10 mouse cellular contexts compared by ENCODE assay signal in the genomic region with DNA sequence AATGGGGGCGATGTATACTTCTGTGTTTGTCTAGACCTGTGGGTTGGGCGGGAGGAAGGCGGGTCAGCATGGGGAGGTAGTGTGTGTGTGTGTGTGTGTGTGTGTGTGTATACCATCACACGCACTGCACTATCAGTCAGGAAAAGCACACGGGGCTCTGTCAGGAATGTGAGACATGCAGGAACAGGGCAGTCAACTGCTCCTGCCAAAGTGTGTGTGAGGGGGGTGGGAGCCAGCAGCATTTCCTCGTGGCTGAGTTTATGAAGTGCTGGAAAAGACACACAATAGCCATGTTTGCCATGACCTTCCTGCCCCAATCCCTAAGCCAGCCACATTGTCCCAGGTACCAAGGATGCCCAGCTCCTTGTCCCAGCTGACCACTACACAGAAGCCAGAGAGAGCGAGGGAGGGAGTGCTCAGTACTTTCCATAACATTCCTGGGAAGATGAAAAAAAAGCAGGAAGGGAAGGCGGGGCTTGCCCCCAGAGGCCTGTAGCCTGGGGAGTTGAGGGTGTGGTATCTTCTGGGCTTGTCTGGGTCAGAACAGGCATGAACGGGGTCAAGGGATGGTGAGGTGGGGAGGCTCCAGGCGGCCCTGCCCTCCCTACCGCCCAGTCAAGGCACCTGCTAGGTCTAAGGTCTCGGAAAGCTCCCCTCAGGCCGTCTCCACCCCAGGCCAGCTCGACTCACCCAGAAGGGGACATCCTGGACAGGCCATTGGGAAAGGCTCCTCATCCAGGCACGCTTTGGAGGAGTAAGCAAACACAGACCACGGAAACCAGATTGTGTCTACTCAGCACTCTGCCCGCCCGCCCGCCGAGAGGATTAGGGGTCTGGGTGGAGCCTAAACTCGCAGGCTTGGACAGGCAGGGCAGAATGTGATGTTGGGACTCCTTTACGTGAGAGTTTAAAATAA. TPM values are rescaled to one million over a fixed set of nuclear protein-coding genes. Genes with fewer than 3 reads are reported as not detected.
DNase-seq lines count a peak whose midpoint lies in the region; ATAC-seq lines count a peak whose summit lies in the region.
"Had no signal": no experiment of that assay in that cellular context is flagged by ENCODE, and none has a peak within 500 bp of the region (broad histone marks: within the 10 kb centered on the region; RNA-seq: fewer than 3 reads in every experiment).

No protein-coding gene starts in this region.

- H3K4me2 ChIP-seq in lung, embryonic 16.5 days (ENCODE audit: low read depth, low read length) = peak overlapping the region; percentile 37
- peak overlapping the region; percentile 64 for H3K4me2 ChIP-seq in heart, embryonic 12.5 days
- peak overlapping the region; percentile 31 for H3K4me2 ChIP-seq in limb, embryonic 15.5 days
- H3K4me2 ChIP-seq: neural tube, embryonic 15.5 days had no signal

- peak; percentile 50 for ATAC-seq in lung, embryonic 16.5 days (ENCODE audit: low read depth)
- peak; percentile 55 for ATAC-seq in heart, embryonic 12.5 days (ENCODE audit: insufficient number of reproducible peaks, low FRiP score)
- no peak for ATAC-seq in limb, embryonic 15.5 days (ENCODE audit: insufficient number of reproducible peaks, low FRiP score, low TSS enrichment, low read depth)
- no peak for ATAC-seq in cerebellum, adult (ENCODE audit: insufficient number of reproducible peaks, low FRiP score, low TSS enrichment)

- H3K4me3 ChIP-seq in lung, embryonic 16.5 days (ENCODE audit: low read length) = 0 out of 2 replicates have a peak overlapping the region, but pooled peaks have one; percentile 4
- peak overlapping the region; percentile 28 for H3K4me3 ChIP-seq in heart, embryonic 12.5 days
- H3K4me3 ChIP-seq in limb, embryonic 15.5 days = peak overlapping the region; percentile 24
- H3K4me3 ChIP-seq: neural tube, embryonic 15.5 days had no signal

- no peaks in the 10 kb centered on the region for H3K36me3 ChIP-seq in lung, embryonic 16.5 days (ENCODE audit: control insufficient read depth, insufficient read depth, low read length)
- H3K36me3 ChIP-seq in heart, embryonic 12.5 days = no peaks in the 10 kb centered on the region
- H3K36me3 ChIP-seq in limb, embryonic 15.5 days = no peaks in the 10 kb centered on the region
- H3K36me3 ChIP-seq: neural tube, embryonic 15.5 days had no signal

- H3K9ac ChIP-seq in lung, embryonic 16.5 days (ENCODE audit: low read length) = peak overlapping the region; percentile 60
- peak overlapping the region; percentile 47 for H3K9ac ChIP-seq in heart, embryonic 12.5 days
- no peak overlapping the region for H3K9ac ChIP-seq in limb, embryonic 15.5 days
- H3K9ac ChIP-seq: neural tube, embryonic 15.5 days had no signal

- H3K4me1 ChIP-seq in lung, embryonic 16.5 days (replicated peaks; ENCODE audit: control insufficient read depth, insufficient read depth, low read length) = peaks cover 30% of the 10 kb centered on the region
- peaks cover 73% of the 10 kb centered on the region for H3K4me1 ChIP-seq in heart, embryonic 12.5 days (replicated peaks)
- H3K4me1 ChIP-seq in limb, embryonic 15.5 days = peaks cover 50% of the 10 kb centered on the region

- H3K27me3 ChIP-seq in lung, embryonic 16.5 days (ENCODE audit: control insufficient read depth, insufficient read depth, low read depth, low read length) = peaks cover 16% of the 10 kb centered on the region
- H3K27me3 ChIP-seq in heart, embryonic 12.5 days (replicated peaks) = peaks cover 14% of the 10 kb centered on the region
- H3K27me3 ChIP-seq in limb, embryonic 15.5 days = peaks cover 13% of the 10 kb centered on the region; the same call in 1 of the 2 replicates

- no peaks in the 10 kb centered on the region for H3K9me3 ChIP-seq in lung, embryonic 16.5 days (ENCODE audit: control insufficient read depth, low read length)
- H3K9me3 ChIP-seq in heart, embryonic 12.5 days (replicated peaks) = no peaks in the 10 kb centered on the region
- H3K9me3 ChIP-seq in limb, embryonic 15.5 days = no peaks in the 10 kb centered on the region
- H3K9me3 ChIP-seq: neural tube, embryonic 15.5 days had no signal

- 13% methylated on average over 22 of the region's 22 CpGs for WGBS in lung, embryonic 16.5 days
- 10% methylated on average over 22 of the region's 22 CpGs for WGBS in heart, embryonic 12.5 days
- WGBS in limb, embryonic 15.5 days = 22% methylated on average over 22 of the region's 22 CpGs

- peak overlapping the region; percentile 69 for H3K27ac ChIP-seq in lung, embryonic 16.5 days (ENCODE audit: low read length)
- H3K27ac ChIP-seq in heart, embryonic 12.5 days (ENCODE audit: poor library complexity, severe bottlenecking) = peak overlapping the region; percentile 93
- H3K27ac ChIP-seq in limb, embryonic 15.5 days = peak overlapping the region; percentile 81
- H3K27ac ChIP-seq: neural tube, embryonic 15.5 days had no signal

- DNase-seq in cerebellum, adult 9-11 months = peak; percentile 27
- no peak for DNase-seq in cerebellum, adult 11 months
- DNase-seq in lung, postnatal 10 days = no peak
- no peak for DNase-seq in layer of hippocampus, postnatal 10 days (ENCODE audit: low spot score in 2 of 2)
- DNase-seq: thymus, postnatal 14 days had no signal

RNA-seq across cellular contexts. Expression of a gene that starts 4.2 kb away (rescaled TPM):
- polyA plus RNA-seq in lung, embryonic 16.5 days (2015; fragmentation: Nextera tagmentation; extraction: Ambion mirVana) = 3.1 and 3.3 TPM in 2 replicates
- polyA plus RNA-seq in heart, embryonic 12.5 days (2016; fragmentation: Nextera tagmentation; extraction: Ambion mirVana) = 5.8 and 6.6 TPM in 2 replicates
- 6.5 and 7.6 TPM in 2 replicates for polyA plus RNA-seq in limb, embryonic 15.5 days (2015; fragmentation: Nextera tagmentation; extraction: Ambion mirVana)
- 10 to 100 TPM; 13.4 to 13.7 TPM for total RNA-seq in layer of hippocampus, postnatal 10 days (2021)

RNA-seq across cellular contexts. Expression of a gene that starts 4.2 kb away (rescaled TPM):
- polyA plus RNA-seq in lung, embryonic 16.5 days (2015; fragmentation: Nextera tagmentation; extraction: Ambion mirVana) = 22.8 and 28.7 TPM in 2 replicates
- 13.5 and 13.8 TPM in 2 replicates for polyA plus RNA-seq in heart, embryonic 12.5 days (2016; fragmentation: Nextera tagmentation; extraction: Ambion mirVana)
- 27.8 and 34.6 TPM in 2 replicates for polyA plus RNA-seq in limb, embryonic 15.5 days (2015; fragmentation: Nextera tagmentation; extraction: Ambion mirVana)
- 10 to 100 TPM; 63.1 to 66.1 TPM for total RNA-seq in layer of hippocampus, postnatal 10 days (2021)

RNA-seq across cellular contexts. Expression of a gene that starts 18.8 kb away (rescaled TPM):
- 4.6 and 5.2 TPM in 2 replicates for polyA plus RNA-seq in lung, embryonic 16.5 days (2015; fragmentation: Nextera tagmentation; extraction: Ambion mirVana)
- 2.8 and 3.0 TPM in 2 replicates for polyA plus RNA-seq in heart, embryonic 12.5 days (2016; fragmentation: Nextera tagmentation; extraction: Ambion mirVana)
- 5.0 and 5.8 TPM in 2 replicates for polyA plus RNA-seq in limb, embryonic 15.5 days (2015; fragmentation: Nextera tagmentation; extraction: Ambion mirVana)
- 10 to 100 TPM; 38.0 to 38.7 TPM for total RNA-seq in layer of hippocampus, postnatal 10 days (2021)

RNA-seq across cellular contexts. Expression of a gene that starts 35.0 kb away (rescaled TPM):
- 8.7 and 10.1 TPM in 2 replicates for polyA plus RNA-seq in lung, embryonic 16.5 days (2015; fragmentation: Nextera tagmentation; extraction: Ambion mirVana)
- 7.8 and 8.4 TPM in 2 replicates for polyA plus RNA-seq in heart, embryonic 12.5 days (2016; fragmentation: Nextera tagmentation; extraction: Ambion mirVana)
- 11.7 and 12.2 TPM in 2 replicates for polyA plus RNA-seq in limb, embryonic 15.5 days (2015; fragmentation: Nextera tagmentation; extraction: Ambion mirVana)
- 10 to 100 TPM; 14.4 to 16.9 TPM for total RNA-seq in layer of hippocampus, postnatal 10 days (2021)

Comparison
In these comparisons a context has a peak if more than half of its experiments do, and no peak if none do; other contexts are left out.
1. ATAC-seq: peak in lung, embryonic 16.5 days (single experiment) and heart, embryonic 12.5 days (single experiment); none in limb, embryonic 15.5 days (single experiment) and cerebellum, adult (single experiment).
2. Peak in every context shown above with its lines, with median percentiles within 50 percentile points of each other: H3K27ac ChIP-seq, H3K4me2 ChIP-seq and H3K4me3 ChIP-seq.